Mouse (Mus musculus) thymus, postnatal 4 days (tissue): ENCODE results near the gene Gm10718.
"Not testable (repeated sequence)": the region's sequence is repeated elsewhere in the genome, so short reads cannot be mapped to it uniquely, and the experiment has no call there.

Experiments used
- DNase-seq: peaks from one replicate; pipeline ENCODE4 v3.0.0; 2021

The Gm10718 gene

DNA sequence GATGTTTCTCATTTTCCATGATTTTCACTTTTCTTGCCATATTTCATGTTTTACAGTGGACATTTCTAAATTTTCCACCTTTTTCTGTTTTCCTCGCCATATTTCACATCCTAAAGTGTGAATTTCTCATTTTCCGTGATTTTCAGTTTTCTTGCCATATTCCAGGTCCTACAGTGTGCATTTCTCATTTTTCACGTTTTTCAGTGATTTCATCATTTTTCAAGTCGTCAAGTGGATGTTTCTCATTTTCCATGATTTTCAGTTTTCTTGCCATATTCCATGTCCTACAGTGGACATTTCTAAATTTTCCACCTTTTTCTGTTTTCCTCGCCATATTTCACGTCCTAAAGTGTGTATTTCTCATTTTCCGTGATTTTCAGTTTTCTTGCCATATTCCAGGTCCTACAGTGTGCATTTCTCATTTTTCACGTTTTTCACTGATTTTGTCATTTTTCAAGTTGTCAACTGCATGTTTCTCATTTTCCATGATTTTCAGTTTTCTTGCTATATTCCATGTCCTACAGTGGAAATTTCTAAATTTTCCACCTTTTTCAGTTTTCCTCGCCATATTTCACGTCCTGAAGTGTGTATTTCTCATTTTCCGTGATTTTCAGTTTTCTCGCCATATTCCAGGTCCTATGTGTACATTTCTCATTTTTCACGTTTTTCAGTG lies at the start of gene Gm10718:
Gene Gm10718, plus strand, starts transcription at position 236 of the 673 bp plus-strand sequence.
- not testable (repeated sequence) for DNase-seq

- not testable (repeated sequence) for DNase-seq
These were observed 22.8 kb upstream of the Gm10718 start, which contains the start of gene Gm10722 for GRCm38 (mm10) chr9:3000445-3000972. Gm10722 (plus strand) TSS chr9:3000922.

DNA sequence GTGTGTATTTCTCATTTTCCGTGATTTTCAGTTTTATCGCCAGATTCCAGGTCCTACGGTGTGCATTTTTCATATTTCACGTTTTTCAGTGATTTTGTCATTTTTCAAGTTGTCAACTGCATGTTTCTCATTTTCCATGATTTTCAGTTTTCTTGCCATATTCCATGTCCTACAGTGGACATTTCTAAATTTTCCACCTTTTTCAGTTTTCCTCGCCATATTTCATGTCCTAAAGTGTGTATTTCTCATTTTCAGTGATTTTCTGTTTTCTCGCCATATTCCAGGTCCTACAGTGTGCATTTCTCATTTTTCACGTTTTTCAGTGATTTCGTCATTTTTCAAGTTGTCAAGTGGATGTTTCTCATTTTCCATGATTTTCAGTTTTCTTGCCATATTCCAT lies 22.3 kb upstream of the Gm10718 start:
- DNase-seq, result not testable (repeated sequence)

- DNase-seq, result peak; percentile 79
These were observed 21.2 kb upstream of the Gm10718 start for GRCm38 (mm10) chr9:3001948-3002659.

- not testable (repeated sequence) for DNase-seq
These were observed 20.5 kb upstream of the Gm10718 start, which contains the start of gene Gm11168 for GRCm38 (mm10) chr9:3002794-3003396. Gm11168 (plus strand) TSS chr9:3003346.

DNA sequence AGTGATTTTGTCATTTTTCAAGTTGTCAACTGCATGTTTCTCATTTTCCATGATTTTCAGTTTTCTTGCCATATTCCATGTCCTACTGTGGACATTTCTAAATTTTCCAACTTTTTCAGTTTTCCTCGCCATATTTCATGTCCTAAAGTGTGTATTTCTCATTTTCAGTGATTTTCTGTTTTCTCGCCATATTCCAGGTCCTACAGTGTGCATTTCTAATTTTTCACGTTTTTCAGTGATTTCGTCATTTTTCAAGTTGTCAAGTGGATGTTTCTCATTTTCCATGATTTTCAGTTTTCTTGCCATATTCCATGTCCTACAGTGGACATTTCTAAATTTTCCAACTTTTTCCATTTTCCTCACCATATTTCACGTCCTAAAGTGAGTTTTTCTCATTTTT lies 17.2 kb upstream of the Gm10718 start:
- not testable (repeated sequence) for DNase-seq

GRCm38 (mm10) chr9:3006636-3007035 lies 16.7 kb upstream of the Gm10718 start:
- DNase-seq, result peak; percentile 38

GRCm38 (mm10) chr9:3007272-3007671 lies 16.1 kb upstream of the Gm10718 start:
- DNase-seq, result not testable (repeated sequence)

DNA sequence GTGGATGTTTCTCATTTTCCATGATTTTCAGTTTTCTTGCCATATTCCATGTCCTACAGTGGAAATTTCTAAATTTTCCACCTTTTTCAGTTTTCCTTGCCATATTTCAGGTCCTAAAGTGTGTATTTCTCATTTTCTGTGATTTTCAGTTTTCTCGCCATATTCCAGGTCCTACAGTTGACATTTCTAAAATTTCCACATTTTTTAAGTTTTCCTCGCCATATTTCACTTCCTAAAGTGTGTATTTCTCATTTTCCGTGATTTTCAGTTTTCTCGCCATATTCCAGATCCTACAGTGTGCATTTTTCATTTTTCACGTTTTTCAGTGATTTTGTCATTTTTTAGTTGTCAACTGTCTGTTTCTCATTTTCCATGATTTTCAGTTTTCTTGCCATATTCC lies 14.0 kb upstream of the Gm10718 start:
- DNase-seq, result not testable (repeated sequence)

GRCm38 (mm10) chr9:3012054-3012621 lies 11.2 kb upstream of the Gm10718 start:
- not testable (repeated sequence) for DNase-seq

DNA sequence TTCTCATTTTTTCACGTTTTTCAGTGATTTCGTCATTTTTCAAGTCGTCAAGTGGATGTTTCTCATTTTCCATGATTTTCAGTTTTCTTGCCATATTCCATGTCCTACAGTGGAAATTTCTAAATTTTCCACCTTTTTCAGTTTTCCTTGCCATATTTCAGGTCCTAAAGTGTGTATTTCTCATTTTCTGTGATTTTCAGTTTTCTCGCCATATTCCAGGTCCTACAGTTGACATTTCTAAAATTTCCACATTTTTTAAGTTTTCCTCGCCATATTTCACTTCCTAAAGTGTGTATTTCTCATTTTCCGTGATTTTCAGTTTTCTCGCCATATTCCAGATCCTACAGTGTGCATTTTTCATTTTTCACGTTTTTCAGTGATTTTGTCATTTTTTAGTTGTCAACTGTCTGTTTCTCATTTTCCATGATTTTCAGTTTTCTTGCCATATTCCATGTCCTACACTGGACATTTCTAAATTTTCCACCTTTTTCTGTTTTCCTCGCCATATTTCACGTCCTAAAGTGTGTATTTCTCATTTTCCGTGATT lies 10.5 kb upstream of the Gm10718 start, which contains the start of gene Gm10721:
Gene Gm10721, plus strand, starts transcription at position 408 of the 547 bp plus-strand sequence.
- not testable (repeated sequence) for DNase-seq

DNA sequence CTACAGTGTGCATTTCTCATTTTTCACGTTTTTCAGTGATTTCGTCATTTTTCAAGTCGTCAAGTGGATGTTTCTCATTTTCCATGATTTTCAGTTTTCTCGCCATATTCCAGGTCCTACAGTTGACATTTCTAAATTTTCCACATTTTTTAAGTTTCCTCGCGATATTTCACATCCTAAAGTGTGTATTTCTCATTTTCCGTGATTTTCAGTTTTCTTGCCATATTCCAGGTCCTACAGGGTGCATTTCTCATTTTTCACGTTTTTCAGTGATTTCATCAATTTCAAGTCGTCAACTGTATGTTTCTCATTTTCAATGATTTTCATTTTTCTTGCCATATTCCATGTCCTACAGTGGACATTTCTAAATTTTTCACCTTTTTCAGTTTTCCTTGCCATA lies 8.0 kb upstream of the Gm10718 start, which contains the start of gene Gm10720:
Gene Gm10720, plus strand, starts transcription at position 301 of the 400 bp plus-strand sequence.
- DNase-seq, result not testable (repeated sequence)

- DNase-seq, result not testable (repeated sequence)
These were observed 7.5 kb upstream of the Gm10718 start for GRCm38 (mm10) chr9:3015896-3016295.

DNA sequence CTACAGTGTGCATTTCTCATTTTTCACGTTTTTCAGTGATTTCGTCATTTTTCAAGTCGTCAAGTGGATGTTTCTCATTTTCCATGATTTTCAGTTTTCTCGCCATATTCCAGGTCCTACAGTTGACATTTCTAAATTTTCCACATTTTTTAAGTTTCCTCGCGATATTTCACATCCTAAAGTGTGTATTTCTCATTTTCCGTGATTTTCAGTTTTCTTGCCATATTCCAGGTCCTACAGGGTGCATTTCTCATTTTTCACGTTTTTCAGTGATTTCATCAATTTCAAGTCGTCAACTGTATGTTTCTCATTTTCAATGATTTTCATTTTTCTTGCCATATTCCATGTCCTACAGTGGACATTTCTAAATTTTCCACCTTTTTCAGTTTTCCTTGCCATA lies 6.2 kb upstream of the Gm10718 start, which contains the start of gene Gm10719:
Gene Gm10719, plus strand, starts transcription at position 301 of the 400 bp plus-strand sequence.
- not testable (repeated sequence) for DNase-seq

GRCm38 (mm10) chr9:3018944-3019343 lies 4.4 kb upstream of the Gm10718 start:
- not testable (repeated sequence) for DNase-seq

- DNase-seq, result peak; percentile 53
These were observed 3.3 kb upstream of the Gm10718 start for GRCm38 (mm10) chr9:3019835-3020727.

GRCm38 (mm10) chr9:3022316-3023008 lies 885 bp upstream of the Gm10718 start:
- peak; percentile 39 for DNase-seq

- peak; percentile 38 for DNase-seq
These were observed 770 bp downstream of the Gm10718 start for GRCm38 (mm10) chr9:3023985-3024648.

- peak; percentile 13 for DNase-seq
These were observed 1.6 kb downstream of the Gm10718 start, which contains the start of gene Gm10717 for GRCm38 (mm10) chr9:3024912-3025467. Gm10717 (plus strand) TSS chr9:3025417.
